Mouse (Mus musculus): ENCODE measurements at regions not wholly inside any gene's neighbourhood (a gene's known extent, or its start where the extent isn't known, plus 50 kb on each side); places are given as distances from the start of the nearest gene placed in this dataset.

GRCm38 (mm10) chr4:26714437-26714836, 367.7 kb upstream of the Manea start:
- no peak for TF ChIP-seq GATA1 (IDR thresholded peaks at IDR 0.05; ENCODE audit: borderline replicate concordance, low read length)
- TF ChIP-seq CTCF (IDR thresholded peaks at IDR 0.05; ENCODE audit: low read depth, low read length), result no peak
- TF ChIP-seq POLR2AphosphoS5 (IDR thresholded peaks at IDR 0.05; ENCODE audit: insufficient replicate concordance, low read depth, low read length), result no peak
